Mouse (Mus musculus): ENCODE data around the gene 1700025F22Rik.

- no peak for TF ChIP-seq POLR2A (IDR thresholded peaks at IDR 0.05; ENCODE audit: borderline replicate concordance, control insufficient read depth, low read depth, low read length)
- no peak for TF ChIP-seq CTCF (IDR thresholded peaks at IDR 0.05; ENCODE audit: control insufficient read depth, insufficient read depth, low read length)
These were observed 30.3 kb downstream of the 1700025F22Rik start for GRCm38 (mm10) chr19:11134852-11135251.

Data from bone marrow, adult 2 months (tissue).